Mouse (Mus musculus) liver, embryonic 14.5 days (tissue): ENCODE data around the gene Acss2.

Experiments
- CTCF ChIP-seq: IDR thresholded peaks from 2 replicates; pipeline ENCODE4 v1.5.1; 2016; ENCODE audit warnings: antibody characterized with exemption, low read depth, control low read depth
- EP300 ChIP-seq: IDR thresholded peaks from 2 replicates; pipeline ENCODE4 v1.6.1; 2016; ENCODE audit warnings: antibody characterized with exemption, low read depth

GRCm38 (mm10) chr2:155623996-155624395 is 106.2 kb downstream of the Acss2 start:
- no peak for TF ChIP-seq CTCF
- TF ChIP-seq EP300: no peak
